Mouse (Mus musculus) neural tube, embryonic 15.5 days (tissue): ENCODE data around the gene Megf8. TPM values are rescaled to one million over a fixed set of nuclear protein-coding genes. Genes with fewer than 3 reads are reported as not detected.

Source experiments
- ATAC-seq: fragments of 200-750 bp; cut with Nextera tagmentation; 2 replicates; pipeline ENCODE4 v1.8.0; 2017; ENCODE audit warnings: mild to moderate bottlenecking, moderate TSS enrichment, moderate library complexity; ENCODE audit not compliant: low FRiP score
- H3K27ac ChIP-seq: fragments of 300-500 bp; sonication (generic); replicated peaks from 2 replicates; pipeline ENCODE4 v1.5.1; 2015; ENCODE audit warnings: mild to moderate bottlenecking, inconsistent platforms
- H3K27me3 ChIP-seq: fragments of 300-500 bp; sonication (generic); replicated peaks from 2 replicates; pipeline ENCODE4 v1.6.1; 2015; ENCODE audit warnings: inconsistent platforms
- H3K36me3 ChIP-seq: fragments of 300-500 bp; sonication (generic); 2 replicates; pipeline ENCODE4 v1.6.1; 2015; ENCODE audit warnings: inconsistent platforms
- H3K4me1 ChIP-seq: fragments of 300-500 bp; sonication (generic); 2 replicates; pipeline ENCODE4 v1.6.1; 2015; ENCODE audit warnings: inconsistent platforms
- H3K4me2 ChIP-seq: fragments of 300-500 bp; sonication (generic); 2 replicates; pipeline ENCODE4 v1.6.1; 2015; ENCODE audit warnings: inconsistent platforms, mild to moderate bottlenecking, moderate library complexity
- H3K4me3 ChIP-seq: fragments of 300-500 bp; sonication (generic); replicated peaks from 2 replicates; pipeline ENCODE4 v1.5.1; 2015; ENCODE audit warnings: mild to moderate bottlenecking, inconsistent platforms
- H3K9ac ChIP-seq: fragments of 300-500 bp; sonication (generic); replicated peaks from 2 replicates; pipeline ENCODE4 v1.6.1; 2015; ENCODE audit warnings: mild to moderate bottlenecking, inconsistent platforms
- H3K9me3 ChIP-seq: fragments of 300-500 bp; sonication (generic); replicated peaks from 2 replicates; pipeline ENCODE4 v1.6.1; 2016; ENCODE audit warnings: inconsistent platforms
- WGBS: fragments of 180-500 bp; shearing (Covaris S2); methylation state at CpG from one replicate; pipeline ENCODE4 v1.1.7; 2015; ENCODE audit warnings: mixed read lengths; 5-methylcytosine and 5-hydroxymethylcytosine counted together
- polyA plus RNA-seq: library from polyadenylated mRNA; unstranded; fragments of >200 nt; fragmentation: Nextera tagmentation; extraction: Ambion mirVana; gene quantifications from 2 replicates; pipeline ENCODE4 v1.2.1, GENCODE M21; 2015

Megf8 gene
- polyA plus RNA-seq, 1 experiment from 2014 or later = 22.7 TPM

DNA sequence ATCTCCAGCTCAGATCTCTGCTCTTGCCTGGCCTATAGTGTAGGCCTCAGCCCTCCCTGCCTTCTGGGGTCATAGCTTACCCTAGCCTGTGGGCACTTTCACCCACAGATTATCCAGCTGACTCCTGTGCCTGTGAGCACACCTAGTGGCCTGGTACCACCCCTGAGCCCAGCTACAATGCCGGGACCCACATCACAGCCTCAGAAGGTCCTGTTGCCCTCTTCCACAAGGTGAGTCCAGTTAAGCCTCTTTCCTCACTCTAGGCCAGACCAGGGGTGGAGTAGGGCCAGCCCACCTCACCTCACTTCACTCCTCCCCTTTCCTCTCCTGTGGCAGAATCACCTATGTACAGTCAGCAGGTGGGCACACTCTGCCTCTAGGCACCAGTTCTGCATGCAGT lies 26.5 kb upstream of the Megf8 start:
- peaks cover 20% of the 10 kb centered on the region for H3K4me1 ChIP-seq
- H3K4me3 ChIP-seq = no peak overlapping the region
- H3K4me2 ChIP-seq = no peak overlapping the region
- H3K36me3 ChIP-seq = peaks cover 100% of the 10 kb centered on the region
- H3K27me3 ChIP-seq = no peaks in the 10 kb centered on the region
- no peak overlapping the region for H3K27ac ChIP-seq
- WGBS = 100% methylated on average over 1 of the region's 1 CpGs
- no peak for ATAC-seq
- H3K9ac ChIP-seq = no peak overlapping the region
- H3K9me3 ChIP-seq = no peaks in the 10 kb centered on the region

DNA sequence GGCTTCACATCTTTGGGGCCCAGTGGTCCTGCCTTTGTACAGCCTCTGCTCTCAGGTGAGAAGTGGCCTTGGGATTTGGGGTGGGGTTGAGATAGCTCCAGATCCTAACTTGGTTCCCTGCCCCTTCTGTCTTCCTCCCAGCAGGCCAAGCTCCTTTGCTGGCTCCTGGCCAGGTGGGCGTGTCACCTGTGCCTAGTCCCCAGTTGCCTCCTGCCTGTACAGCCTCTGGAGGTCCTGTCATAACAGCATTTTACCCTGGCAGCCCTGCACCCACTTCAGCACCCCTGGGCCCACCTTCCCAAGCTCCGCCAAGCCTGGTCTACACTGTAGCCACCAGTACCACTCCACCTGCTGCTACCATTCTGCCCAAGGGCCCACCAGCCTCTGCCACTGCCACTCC lies 26.1 kb upstream of the Megf8 start:
- Histone ChIP-seq H3K4me3 (no peak overlapping the region), H3K9ac (no peak overlapping the region), H3K36me3 (peaks cover 100% of the 10 kb centered on the region), H3K4me1 (peaks cover 24% of the 10 kb centered on the region), H3K4me2 (no peak overlapping the region), H3K27ac (peak overlapping the region; percentile 24; the same call in 1 of the 2 replicates), H3K27me3 (no peaks in the 10 kb centered on the region), H3K9me3 (no peaks in the 10 kb centered on the region)
- 88% methylated on average over 2 of the region's 2 CpGs for WGBS
- ATAC-seq = no peak

DNA sequence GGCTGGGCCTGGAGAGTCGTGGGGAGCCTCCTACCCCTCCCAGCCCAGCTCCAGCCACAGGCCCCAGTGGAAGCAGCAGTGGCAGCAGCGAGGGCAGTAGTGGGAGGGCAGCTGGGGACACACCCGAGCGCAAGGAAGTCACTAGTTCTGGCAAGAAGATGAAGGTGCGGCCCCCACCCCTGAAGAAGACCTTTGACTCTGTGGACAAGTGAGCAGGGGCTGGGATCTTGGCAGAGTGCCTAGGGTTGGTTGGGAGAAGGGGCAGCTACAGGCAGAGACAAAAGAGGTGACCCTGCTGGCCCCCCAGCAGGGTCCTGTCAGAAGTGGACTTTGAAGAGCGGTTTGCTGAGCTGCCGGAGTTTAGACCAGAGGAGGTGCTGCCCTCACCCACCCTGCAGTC lies 24.9 kb upstream of the Megf8 start:
- no peak for ATAC-seq

DNA sequence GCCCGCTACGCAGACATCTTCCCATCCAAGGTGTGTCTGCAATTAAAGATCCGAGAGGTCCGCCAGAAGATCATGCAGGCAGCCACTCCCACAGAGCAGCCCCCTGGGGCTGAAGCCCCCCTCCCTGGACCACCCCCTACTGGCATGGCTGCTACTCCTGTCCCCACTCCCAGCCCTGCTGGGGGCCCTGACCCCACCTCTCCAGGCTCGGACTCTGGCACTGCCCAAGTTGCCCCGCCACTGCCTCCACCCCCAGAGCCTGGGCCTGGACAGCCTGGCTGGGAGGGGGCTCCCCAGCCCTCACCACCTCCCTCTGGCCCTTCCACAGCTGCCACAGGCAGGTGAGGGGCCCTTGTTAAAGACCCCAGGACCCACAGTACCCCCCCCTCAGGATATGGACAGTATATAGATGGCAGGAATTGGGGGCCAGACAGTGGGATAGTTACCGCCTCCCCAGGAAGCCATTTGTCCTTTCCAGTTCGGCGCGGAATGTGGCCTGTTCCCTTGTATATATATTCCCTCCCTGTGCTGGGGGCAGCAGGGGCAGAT lies 23.7 kb upstream of the Megf8 start:
- 82% methylated on average over 10 of the region's 10 CpGs for WGBS

More for the DNA sequence above, 24.9 kb upstream of the Megf8 start:
- no peak overlapping the region for H3K4me2 ChIP-seq
- no peaks in the 10 kb centered on the region for H3K27me3 ChIP-seq
- peak overlapping the region; percentile 38 for H3K27ac ChIP-seq
- H3K36me3 ChIP-seq = peaks cover 91% of the 10 kb centered on the region
- no peak overlapping the region for H3K9ac ChIP-seq
- peaks cover 34% of the 10 kb centered on the region for H3K4me1 ChIP-seq
- no peaks in the 10 kb centered on the region for H3K9me3 ChIP-seq
- 63% methylated on average over 7 of the region's 7 CpGs for WGBS
- H3K4me3 ChIP-seq = no peak overlapping the region

DNA sequence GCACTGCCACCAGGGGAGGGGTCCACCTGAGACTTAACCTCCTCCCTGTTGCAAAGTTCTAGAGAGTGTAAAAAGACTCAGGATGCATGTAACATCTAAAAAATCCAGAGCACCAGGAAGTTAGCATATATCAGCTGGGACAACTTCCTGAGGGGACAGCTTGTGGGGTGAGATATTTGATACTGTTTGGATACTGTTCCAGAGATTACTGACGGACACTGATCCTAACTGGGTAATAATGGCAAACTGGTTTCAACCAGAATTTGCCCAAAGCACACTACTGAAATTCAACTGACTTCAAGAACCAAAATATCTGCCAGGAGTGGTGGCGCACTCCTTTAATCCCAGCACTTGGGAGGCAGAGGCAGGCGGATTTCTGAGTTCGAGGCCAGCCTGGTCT lies 22.5 kb upstream of the Megf8 start:
- 93% methylated on average over 4 of the region's 4 CpGs for WGBS
- Histone ChIP-seq H3K9ac (no peak overlapping the region), H3K27me3 (no peaks in the 10 kb centered on the region), H3K4me1 (peaks cover 44% of the 10 kb centered on the region), H3K4me3 (no peak overlapping the region), H3K36me3 (peaks cover 67% of the 10 kb centered on the region), H3K9me3 (no peaks in the 10 kb centered on the region), H3K27ac (peak overlapping the region; percentile 37; the same call in 1 of the 2 replicates), H3K4me2 (no peak overlapping the region)
- no peak for ATAC-seq

More for the DNA sequence above, 23.7 kb upstream of the Megf8 start:
- Histone ChIP-seq H3K4me1 (peaks cover 37% of the 10 kb centered on the region), H3K4me2 (no peak overlapping the region), H3K9me3 (no peaks in the 10 kb centered on the region), H3K4me3 (no peak overlapping the region), H3K27ac (0 out of 2 replicates have a peak overlapping the region, but pooled peaks have one; percentile 11), H3K9ac (no peak overlapping the region), H3K27me3 (no peaks in the 10 kb centered on the region), H3K36me3 (peaks cover 80% of the 10 kb centered on the region)
- no peak for ATAC-seq

DNA sequence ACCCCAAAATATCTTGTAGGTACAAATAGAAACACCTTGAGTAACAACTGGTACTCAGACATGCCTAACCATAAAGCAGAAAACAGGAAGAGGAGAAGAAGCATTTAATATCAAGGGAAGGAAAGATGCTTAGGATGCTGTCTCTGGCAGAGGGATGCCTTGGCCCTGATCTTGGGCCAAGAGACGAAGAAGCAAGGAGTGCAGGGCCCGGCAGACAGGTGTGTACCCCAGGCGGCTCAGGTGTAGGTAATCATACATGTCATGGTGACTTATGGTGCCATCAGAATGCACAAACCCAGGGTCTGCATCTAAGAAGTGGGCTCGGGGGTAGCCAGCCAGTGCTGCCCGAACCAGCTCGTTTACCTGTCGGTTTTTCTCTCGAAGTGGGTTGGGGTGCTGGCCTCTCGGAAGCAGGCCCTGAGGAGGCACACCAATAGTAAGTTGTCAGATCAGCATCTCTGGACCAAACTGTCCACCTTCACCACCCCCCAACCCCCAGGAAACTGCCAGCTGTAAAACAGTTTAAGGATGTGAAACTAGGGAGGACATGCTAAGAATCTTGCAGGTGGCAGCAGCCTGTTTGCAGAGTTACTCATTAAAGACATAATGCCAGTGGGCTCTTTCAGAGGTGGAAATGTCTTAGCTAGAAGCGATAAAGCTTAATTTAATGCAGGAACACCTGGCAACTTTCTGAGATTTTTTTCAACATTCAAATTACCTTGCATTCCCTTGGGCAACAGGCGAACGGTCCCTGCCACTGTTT lies 21.8 kb upstream of the Megf8 start:
- peaks cover 44% of the 10 kb centered on the region for H3K4me1 ChIP-seq
- no peaks in the 10 kb centered on the region for H3K27me3 ChIP-seq
- H3K9ac ChIP-seq = no peak overlapping the region
- WGBS = 86% methylated on average over 12 of the region's 12 CpGs
- no peak overlapping the region for H3K4me3 ChIP-seq
- peak overlapping the region; percentile 66; the same call in 1 of the 2 replicates for H3K4me2 ChIP-seq
- H3K9me3 ChIP-seq = no peaks in the 10 kb centered on the region
- ATAC-seq = no peak
- no peak overlapping the region for H3K27ac ChIP-seq
- peaks cover 61% of the 10 kb centered on the region for H3K36me3 ChIP-seq

DNA sequence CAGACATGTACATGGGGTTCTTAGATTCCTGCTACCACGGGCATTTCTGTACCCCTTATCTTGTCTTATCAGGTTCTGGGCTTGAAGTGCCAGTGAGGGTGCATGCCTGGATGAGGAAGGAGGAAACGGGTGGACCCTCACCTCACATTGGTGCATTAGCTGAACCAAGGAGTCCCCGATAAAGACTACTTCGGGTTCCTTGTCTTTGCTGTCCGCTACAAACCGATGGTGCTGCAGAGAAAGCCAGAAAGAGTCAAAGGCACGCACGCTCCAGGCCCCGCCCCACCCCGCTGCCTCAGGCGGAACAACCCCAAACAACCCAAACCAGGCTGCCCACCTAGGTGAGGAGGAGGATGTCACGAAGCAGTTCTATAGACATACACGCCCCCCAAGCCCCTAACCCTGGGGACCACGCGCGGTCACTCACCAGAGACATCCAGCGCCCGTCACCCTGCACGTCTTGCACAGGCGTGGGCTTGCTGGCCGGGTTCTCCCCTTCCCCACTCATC lies 20.0 kb upstream of the Megf8 start:
- H3K27me3 ChIP-seq = no peaks in the 10 kb centered on the region
- peak overlapping the region; percentile 66 for H3K4me2 ChIP-seq
- ATAC-seq = peak; percentile 48
- no peaks in the 10 kb centered on the region for H3K9me3 ChIP-seq
- peak overlapping the region; percentile 98 for H3K27ac ChIP-seq
- H3K36me3 ChIP-seq = peaks cover 42% of the 10 kb centered on the region
- WGBS = 2% methylated on average over 21 of the region's 21 CpGs
- peaks cover 39% of the 10 kb centered on the region for H3K4me1 ChIP-seq
- peak overlapping the region; percentile 84 for H3K9ac ChIP-seq
- H3K4me3 ChIP-seq = peak overlapping the region; percentile 79

DNA sequence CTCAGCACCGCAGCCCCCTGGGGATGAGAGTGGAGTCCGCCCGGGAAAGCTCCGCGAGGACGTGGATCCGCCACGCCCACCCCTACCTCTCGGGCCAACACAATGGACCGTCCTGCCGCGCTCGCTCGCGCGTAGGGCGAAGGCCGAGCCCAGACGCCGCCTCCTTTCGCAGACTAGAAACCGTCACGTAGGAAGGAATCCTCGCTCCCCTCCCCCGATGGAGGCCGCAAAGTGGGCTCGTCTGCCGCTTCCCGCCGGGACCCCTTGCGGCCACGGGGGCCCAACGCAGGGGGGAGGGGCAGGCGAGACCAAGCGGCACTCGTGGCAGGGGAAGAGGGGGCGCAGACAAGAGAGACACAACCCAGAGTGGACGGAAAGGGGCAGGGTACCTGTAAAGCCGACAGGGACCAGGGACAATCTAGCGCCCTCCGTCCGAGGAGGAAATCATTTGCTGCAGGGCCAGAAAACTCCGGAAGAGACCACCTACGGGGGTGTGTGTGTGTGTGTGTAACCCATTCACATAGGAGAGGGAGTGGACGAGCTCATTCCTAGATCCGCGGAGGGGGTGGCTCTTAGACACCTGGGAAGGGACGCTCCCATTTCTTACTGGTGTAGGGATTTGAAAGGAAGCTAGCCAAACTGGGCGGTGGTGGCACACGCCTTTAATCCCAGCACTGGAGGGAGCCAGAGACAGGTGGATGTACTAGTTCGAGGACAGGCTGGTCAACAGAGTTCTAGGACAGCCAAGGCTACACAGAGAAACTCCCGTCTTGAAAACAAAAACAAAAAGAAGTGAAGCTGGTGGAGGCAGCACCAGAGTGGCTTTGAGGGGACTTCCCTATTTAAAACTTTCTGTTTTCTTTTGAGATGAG lies 19.3 kb upstream of the Megf8 start, which contains the start of gene Pafah1b3:
Pafah1b3 (minus strand) TSS at position 533 of the 872 bp plus-strand sequence.
- H3K27me3 ChIP-seq = no peaks in the 10 kb centered on the region
- peaks cover 35% of the 10 kb centered on the region for H3K36me3 ChIP-seq
- H3K27ac ChIP-seq = peak within 1 kb of the TSS; percentile 98
- H3K9me3 ChIP-seq = no peaks in the 10 kb centered on the region
- H3K9ac ChIP-seq = peak within 1 kb of the TSS; percentile 84
- peak; percentile 93 for ATAC-seq
- H3K4me3 ChIP-seq = peak within 1 kb of the TSS; percentile 79
- H3K4me1 ChIP-seq = peaks cover 39% of the 10 kb centered on the region
- peak within 1 kb of the TSS; percentile 66 for H3K4me2 ChIP-seq
- under 1% methylated on average over 50 of the region's 52 CpGs for WGBS

DNA sequence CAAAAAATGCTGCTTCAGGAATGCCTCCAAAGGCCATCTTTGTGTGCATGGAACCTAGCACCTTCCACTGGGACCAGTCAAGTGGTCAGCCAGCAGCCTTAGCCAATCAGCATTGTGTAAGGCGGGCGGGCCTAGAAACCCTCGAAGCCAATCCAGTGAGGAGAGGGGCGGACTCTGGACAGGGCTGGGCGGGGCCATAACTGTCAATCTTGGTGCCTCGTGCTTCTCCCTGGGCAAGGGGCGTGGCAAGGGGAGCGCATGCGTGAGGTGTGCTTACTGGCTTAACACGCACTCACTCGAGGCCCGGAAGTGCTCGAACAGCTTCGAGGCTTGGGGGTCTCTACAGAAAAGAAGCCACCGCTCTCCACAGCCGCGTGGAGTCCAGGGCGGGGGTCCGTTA lies 15.9 kb upstream of the Megf8 start, which contains the start of gene Prr19:
Prr19 (plus strand) TSS at position 349 of the 400 bp plus-strand sequence.
- no peaks in the 10 kb centered on the region for H3K9me3 ChIP-seq
- H3K36me3 ChIP-seq = 0 out of 2 replicates have a peak, but pooled peaks cover 2% of the 10 kb centered on the region
- H3K27ac ChIP-seq = no peak within 1 kb of the TSS
- H3K9ac ChIP-seq = no peak within 1 kb of the TSS
- no peak within 1 kb of the TSS for H3K4me3 ChIP-seq
- no peaks in the 10 kb centered on the region for H3K27me3 ChIP-seq
- 64% methylated on average over 19 of the region's 19 CpGs for WGBS
- ATAC-seq = no peak
- H3K4me2 ChIP-seq = peak within 1 kb of the TSS; percentile 30; the same call in 1 of the 2 replicates
- H3K4me1 ChIP-seq = peaks cover 29% of the 10 kb centered on the region

DNA sequence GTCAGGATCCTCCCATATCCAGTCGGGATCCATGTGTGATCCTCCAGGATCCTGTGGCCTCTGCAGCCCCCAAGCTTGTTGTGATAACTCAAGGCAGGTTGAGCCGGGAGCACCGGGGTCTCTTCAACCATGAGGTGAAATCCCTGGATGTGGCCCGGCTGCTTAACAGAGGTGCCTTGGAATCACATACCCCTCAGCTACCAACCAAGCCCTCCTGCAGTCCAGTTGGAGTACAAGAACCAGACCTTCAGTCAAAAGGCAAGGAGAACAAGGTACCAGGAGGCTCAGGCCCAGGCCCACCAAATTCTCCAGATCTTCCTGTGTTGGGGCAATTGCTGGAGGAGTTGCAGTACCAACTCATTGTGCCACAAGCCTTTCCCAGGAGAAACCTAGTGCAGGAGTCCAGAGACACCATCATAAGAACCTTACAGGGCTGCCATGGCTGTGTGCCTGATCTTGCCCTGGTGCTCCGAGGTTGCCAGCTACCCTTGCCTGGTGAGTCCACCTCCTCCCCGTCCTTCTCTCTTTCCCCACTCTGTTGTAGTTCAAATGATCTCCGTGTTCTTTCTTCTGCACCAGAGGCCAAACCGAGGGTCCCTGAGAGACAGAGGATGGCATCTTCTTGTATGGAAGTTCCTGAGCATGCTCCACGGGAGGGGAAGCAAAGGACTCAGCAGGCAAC lies 13.8 kb upstream of the Megf8 start:
- H3K4me1 ChIP-seq = peaks cover 33% of the 10 kb centered on the region
- WGBS = 74% methylated on average over 9 of the region's 9 CpGs

DNA sequence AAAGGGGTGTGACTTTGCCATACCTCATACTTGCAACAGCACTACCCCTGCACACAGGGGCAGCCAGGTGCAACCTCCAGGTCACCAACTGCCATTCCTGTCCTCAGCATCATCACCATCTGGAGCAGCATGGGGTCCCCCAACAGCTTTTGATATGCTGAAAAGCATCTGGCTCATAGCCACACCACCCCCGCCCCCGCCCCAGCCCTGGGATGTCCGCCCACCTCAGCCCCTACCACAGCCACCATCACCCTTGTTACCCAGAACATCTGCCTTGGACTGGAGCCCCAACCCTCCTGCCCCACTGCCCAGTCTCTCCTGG lies 13.3 kb upstream of the Megf8 start:
- WGBS = 80% methylated on average over 3 of the region's 3 CpGs
- Histone ChIP-seq H3K4me3 (no peak overlapping the region), H3K27me3 (0 out of 2 replicates have a peak, but pooled peaks cover 10% of the 10 kb centered on the region), H3K9ac (no peak overlapping the region), H3K9me3 (no peaks in the 10 kb centered on the region), H3K4me2 (no peak overlapping the region), H3K4me1 (peaks cover 28% of the 10 kb centered on the region), H3K27ac (no peak overlapping the region), H3K36me3 (0 out of 2 replicates have a peak, but pooled peaks cover 1% of the 10 kb centered on the region)
- ATAC-seq = no peak

More for the DNA sequence above, 13.8 kb upstream of the Megf8 start:
- no peak overlapping the region for H3K4me3 ChIP-seq
- H3K36me3 ChIP-seq = no peaks in the 10 kb centered on the region
- H3K27ac ChIP-seq = no peak overlapping the region
- H3K9ac ChIP-seq = no peak overlapping the region
- ATAC-seq = no peak
- H3K9me3 ChIP-seq = no peaks in the 10 kb centered on the region
- H3K27me3 ChIP-seq = 0 out of 2 replicates have a peak, but pooled peaks cover 8% of the 10 kb centered on the region
- H3K4me2 ChIP-seq = no peak overlapping the region
